Mouse (Mus musculus) olfactory bulb, adult 2 months (tissue): Measurements from ENCODE around the gene Atg10. TPM values are rescaled to one million over a fixed set of nuclear protein-coding genes. Genes with fewer than 3 reads are reported as not detected.

ENCODE experiments used
- H3K27ac ChIP-seq: fragments of 200-500 bp; 2 replicates; pipeline ENCODE4 v1.5.1; 2012; ENCODE audit warnings: low read depth, low read length; ENCODE audit not compliant: insufficient read depth
- H3K4me1 ChIP-seq: fragments of 200-500 bp; 2 replicates; pipeline ENCODE4 v1.6.1; 2012; ENCODE audit warnings: low read length; ENCODE audit not compliant: control insufficient read depth, insufficient read depth
- H3K4me3 ChIP-seq: fragments of 200-500 bp; 2 replicates; pipeline ENCODE4 v1.5.1; 2012; ENCODE audit warnings: mild to moderate bottlenecking, low read depth, low read length, moderate library complexity; ENCODE audit not compliant: insufficient read depth
- CTCF ChIP-seq: fragments of 200-500 bp; IDR thresholded peaks from 2 replicates; pipeline ENCODE4 v1.5.1; 2012; ENCODE audit warnings: low read depth, mild to moderate bottlenecking, low read length, moderate library complexity; ENCODE audit not compliant: insufficient read depth
- POLR2A ChIP-seq: fragments of 200-500 bp; IDR thresholded peaks from 2 replicates; pipeline ENCODE4 v1.6.1; 2012; ENCODE audit warnings: mild to moderate bottlenecking, low read depth, low read length, moderate library complexity; ENCODE audit not compliant: insufficient read depth
- WGBS: fragments of 180-500 bp; shearing (Covaris S2); methylation state at CpG from one replicate; pipeline ENCODE4 v1.1.7; 2018; 5-methylcytosine and 5-hydroxymethylcytosine counted together
- polyA plus RNA-seq: library from polyadenylated mRNA; stranded (reverse); fragments of >200 nt; gene quantifications from 2 replicates; pipeline ENCODE4 v1.2.4, GENCODE M21; 2012; ENCODE audit warnings: low replicate concordance; ENCODE audit not compliant: missing spikeins, insufficient read depth, insufficient read length

The Atg10 gene
- polyA plus RNA-seq, 1 experiment, result not detected

DNA sequence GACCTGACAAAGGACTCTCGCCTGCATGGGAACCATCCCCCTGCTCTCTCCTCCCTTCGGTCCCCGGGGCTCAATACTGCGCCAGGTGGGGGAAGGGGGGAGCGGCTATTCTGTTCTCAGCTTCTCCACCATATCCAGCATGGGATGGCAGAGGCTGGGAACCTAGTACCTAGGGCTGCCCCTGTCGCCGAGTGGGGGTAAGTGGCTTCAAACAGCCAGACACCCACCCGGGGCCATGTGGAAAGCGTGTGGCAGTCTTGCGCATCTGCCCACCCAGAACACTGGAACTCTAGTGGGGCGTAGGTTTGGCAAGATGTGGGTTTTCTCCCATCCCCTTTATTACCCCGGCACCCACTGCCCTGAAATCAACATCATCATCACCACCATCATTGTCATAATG lies 316.4 kb downstream of the Atg10 start:
- H3K4me3 ChIP-seq, result no peak overlapping the region
- TF ChIP-seq CTCF (no peak), POLR2A (no peak)
- no peak overlapping the region for H3K27ac ChIP-seq
- WGBS, result 95% methylated on average over 12 of the region's 12 CpGs
- H3K4me1 ChIP-seq, result no peaks in the 10 kb centered on the region

DNA sequence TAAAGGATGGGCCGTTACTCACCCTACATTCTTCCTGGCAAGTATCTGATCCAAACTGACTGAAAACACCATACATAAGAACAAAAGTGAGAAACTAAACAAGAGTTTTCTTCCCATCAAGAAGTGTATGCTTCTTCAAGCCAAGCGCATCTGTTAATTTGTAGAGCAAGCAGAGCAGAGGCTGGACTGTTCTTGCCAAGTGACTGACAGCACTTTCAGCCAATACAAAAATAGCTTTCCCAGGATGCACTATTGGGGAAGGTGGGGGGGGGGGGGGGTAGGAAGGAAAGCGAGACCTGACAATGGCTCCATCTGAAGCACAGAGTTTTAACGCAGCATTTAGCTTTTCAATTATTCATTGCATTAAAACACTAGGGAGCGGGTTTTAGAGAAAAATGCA lies 318.6 kb downstream of the Atg10 start, which contains the start of gene Atp6ap1l:
Atp6ap1l (minus strand) TSS at position 180 of the 400 bp plus-strand sequence.
- Histone ChIP-seq H3K4me1 (no peaks in the 10 kb centered on the region), H3K4me3 (no peak within 1 kb of the TSS), H3K27ac (no peak within 1 kb of the TSS)
- 66% methylated on average over 5 of the region's 5 CpGs for WGBS
- TF ChIP-seq POLR2A, result no peak

DNA sequence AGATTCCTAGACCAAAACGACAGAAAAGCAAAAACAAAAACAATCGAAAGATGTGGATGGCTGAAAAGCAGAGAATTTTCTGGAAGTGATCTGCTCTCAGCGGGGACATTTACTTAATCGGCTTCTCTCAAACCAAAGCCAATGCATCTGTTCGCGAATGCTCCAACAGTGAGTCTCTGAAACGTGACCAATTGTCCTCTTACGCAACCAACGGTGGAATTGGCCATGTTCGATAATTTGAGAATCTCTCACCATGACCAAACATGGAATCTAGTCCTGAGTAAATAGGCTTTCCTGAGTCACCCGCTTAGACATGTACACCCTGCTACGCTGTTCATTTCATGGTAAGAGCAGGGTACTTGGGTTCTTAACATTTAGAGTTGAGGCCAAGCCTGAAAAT lies 326.9 kb downstream of the Atg10 start:
- 62% methylated on average over 12 of the region's 12 CpGs for WGBS
- TF ChIP-seq CTCF, result no peak
- TF ChIP-seq POLR2A, result no peak
- Histone ChIP-seq H3K4me3 (no peak overlapping the region), H3K27ac (no peak overlapping the region), H3K4me1 (no peaks in the 10 kb centered on the region)

DNA sequence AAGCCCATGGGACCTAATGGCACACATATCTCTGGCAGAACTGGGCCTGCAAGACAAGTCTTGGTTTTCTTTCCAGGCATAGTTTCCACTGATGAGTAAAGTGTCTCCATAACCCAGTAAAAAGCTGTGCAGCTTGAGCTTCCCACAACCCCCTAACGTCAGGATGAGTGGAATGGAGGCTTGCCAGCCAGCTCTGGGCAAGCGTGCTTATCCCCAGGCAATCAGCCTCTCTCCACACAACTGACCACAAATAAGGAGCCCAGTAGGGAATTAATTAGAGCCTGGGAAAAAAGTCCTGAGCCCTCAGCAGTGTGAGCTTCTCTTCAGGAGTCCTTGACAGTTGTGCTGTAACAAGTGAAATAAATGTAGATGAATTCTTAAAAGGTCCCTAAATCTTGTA lies 327.7 kb downstream of the Atg10 start:
- WGBS, result 54% methylated on average over 2 of the region's 2 CpGs
- Histone ChIP-seq H3K4me3 (no peak overlapping the region), H3K27ac (no peak overlapping the region), H3K4me1 (no peaks in the 10 kb centered on the region)
- TF ChIP-seq CTCF (no peak), POLR2A (no peak)

DNA sequence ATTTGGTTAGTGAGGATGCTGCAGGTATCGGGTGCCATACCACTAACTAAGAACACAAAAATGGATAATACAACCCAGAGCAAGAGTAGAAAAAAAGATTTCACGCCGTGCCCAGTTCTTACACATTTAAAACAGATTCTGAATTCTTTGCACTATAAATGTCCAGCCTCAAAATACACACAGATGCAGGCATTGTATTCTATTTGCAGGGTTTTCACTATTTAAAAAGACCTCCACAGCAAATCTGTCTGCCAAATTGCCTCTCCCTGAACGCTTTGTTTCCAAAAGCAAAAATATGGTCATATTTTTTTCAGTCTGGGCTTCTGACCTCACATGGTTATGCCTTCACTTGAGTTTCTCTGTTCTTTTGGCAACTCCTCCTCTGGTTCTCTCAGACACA lies 328.9 kb downstream of the Atg10 start:
- Histone ChIP-seq H3K4me3 (no peak overlapping the region), H3K27ac (no peak overlapping the region), H3K4me1 (no peaks in the 10 kb centered on the region)
- WGBS, result 58% methylated on average over 4 of the region's 4 CpGs
- TF ChIP-seq POLR2A, result no peak
- no peak for TF ChIP-seq CTCF

DNA sequence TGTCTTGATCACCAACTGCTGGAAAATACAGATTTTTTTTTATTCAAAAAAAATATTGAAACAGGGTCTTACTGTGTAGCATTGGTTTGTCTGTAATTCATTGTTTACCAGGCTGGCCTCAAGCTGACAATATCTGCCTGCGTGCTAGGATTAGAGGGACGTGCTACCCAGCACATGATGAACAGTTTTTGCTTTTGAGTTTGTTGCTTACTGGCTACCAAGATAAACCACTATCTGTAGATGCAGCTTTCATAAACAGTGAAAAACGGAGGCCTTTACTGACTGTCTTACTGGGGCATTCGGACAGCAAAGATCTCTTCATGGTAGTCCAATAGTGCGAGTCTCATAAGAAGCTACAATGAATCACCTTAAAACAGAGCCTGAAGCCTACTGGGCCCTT lies 333.7 kb downstream of the Atg10 start:
- WGBS, result 96% methylated on average over 5 of the region's 5 CpGs
- no peak overlapping the region for H3K27ac ChIP-seq
- no peak overlapping the region for H3K4me3 ChIP-seq
- TF ChIP-seq POLR2A (no peak), CTCF (no peak)
- no peaks in the 10 kb centered on the region for H3K4me1 ChIP-seq

DNA sequence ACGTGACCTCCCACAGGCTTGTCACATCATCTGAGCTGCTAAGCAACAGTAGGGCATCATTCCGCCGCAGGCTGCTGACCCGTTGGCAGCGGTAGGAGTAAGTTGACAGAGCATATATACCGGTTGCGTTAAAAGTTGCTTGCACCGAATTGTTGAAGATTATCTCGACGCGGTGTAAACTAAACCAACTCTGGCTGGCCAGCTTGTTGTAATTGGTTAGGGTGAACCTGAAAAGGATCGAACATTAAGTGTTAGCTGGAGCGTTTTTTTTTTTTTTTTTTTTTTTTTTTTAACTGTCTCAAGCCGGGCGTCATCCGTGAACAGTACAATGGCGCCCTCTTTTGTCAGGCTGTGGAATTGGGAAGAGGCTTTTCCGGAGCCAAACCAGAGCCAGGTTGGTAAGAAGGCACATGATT lies 337.2 kb downstream of the Atg10 start:
- Histone ChIP-seq H3K4me1 (no peaks in the 10 kb centered on the region), H3K27ac (no peak overlapping the region), H3K4me3 (peak overlapping the region; percentile 21; the same call in 1 of the 2 replicates)
- TF ChIP-seq CTCF (peak; percentile 60), POLR2A (no peak)
- under 1% methylated on average over 18 of the region's 18 CpGs for WGBS

DNA sequence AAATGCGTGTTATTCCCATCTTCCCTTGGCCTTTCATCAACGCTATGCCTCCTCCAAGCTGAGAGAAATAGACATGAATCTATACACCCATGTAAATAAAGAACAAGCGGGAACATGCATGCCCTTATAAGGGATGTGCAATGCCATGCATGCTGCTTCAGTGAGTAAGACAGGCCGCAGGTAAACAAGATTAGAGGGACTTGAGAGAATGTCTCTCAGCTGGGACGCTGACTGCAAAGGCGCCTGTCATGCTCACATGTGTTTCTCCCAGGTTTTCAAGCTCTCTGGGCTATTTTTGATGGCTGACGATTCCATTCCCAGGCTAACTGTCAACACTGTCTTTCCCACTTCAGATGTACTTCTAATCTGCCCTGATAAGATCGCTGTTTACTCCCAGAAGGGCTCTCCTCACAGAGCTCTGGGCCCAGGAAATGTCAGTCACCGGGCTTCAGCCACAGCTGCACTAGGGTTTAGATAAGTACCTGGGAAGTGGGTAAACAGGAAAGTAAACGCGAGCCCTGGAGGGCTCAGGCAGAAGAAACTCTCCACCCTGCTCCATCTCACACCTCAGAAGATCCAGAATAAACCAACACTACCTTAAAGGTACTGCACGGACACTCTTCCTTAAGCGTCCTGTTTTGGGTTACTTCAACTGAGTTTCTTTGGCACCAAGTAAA lies 337.8 kb downstream of the Atg10 start:
- H3K4me3 ChIP-seq, result no peak overlapping the region
- no peak overlapping the region for H3K27ac ChIP-seq
- TF ChIP-seq POLR2A (no peak), CTCF (no peak)
- no peaks in the 10 kb centered on the region for H3K4me1 ChIP-seq
- 63% methylated on average over 13 of the region's 13 CpGs for WGBS

Other genes with a start within 250 kb of the Atg10 start
- gene Ssbp2, start 236.3 kb upstream of the Atg10 start, polyA plus RNA-seq, result 407 and 755 TPM in 2 replicates